Mouse (Mus musculus): Measurements from ENCODE around the gene Mrps17.
"Not testable (repeated sequence)": the region's sequence is repeated elsewhere in the genome, so short reads cannot be mapped to it uniquely, and the experiment has no call there.

The Mrps17 gene

GRCm38 (mm10) chr5:129715326-129715861 is at the start of gene Mrps17:
Gene Mrps17 (plus strand): TSS chr5:129715497.
- DNase-seq = peak; percentile 90

GRCm38 (mm10) chr5:129666271-129666909 is 48.9 kb upstream of the Mrps17 start:
- DNase-seq = no peak

GRCm38 (mm10) chr5:129667851-129668250 is 47.4 kb upstream of the Mrps17 start:
- DNase-seq = no peak

GRCm38 (mm10) chr5:129669453-129670035 is 45.8 kb upstream of the Mrps17 start:
- no peak for DNase-seq

GRCm38 (mm10) chr5:129670036-129670458 is 45.2 kb upstream of the Mrps17 start, which contains the start of gene Zfp11:
Gene Zfp11 (minus strand): TSS chr5:129670099.
- DNase-seq = peak; percentile 81

- DNase-seq = not testable (repeated sequence)
These were observed 30.2 kb upstream of the Mrps17 start for GRCm38 (mm10) chr5:129685141-129685540.

GRCm38 (mm10) chr5:129687621-129688020 is 27.7 kb upstream of the Mrps17 start:
- DNase-seq = no peak

- no peak for DNase-seq
These were observed 24.8 kb upstream of the Mrps17 start for GRCm38 (mm10) chr5:129690528-129690927.

GRCm38 (mm10) chr5:129700506-129700905 is 14.8 kb upstream of the Mrps17 start:
- no peak for DNase-seq

- no peak for DNase-seq
These were observed 13.6 kb upstream of the Mrps17 start for GRCm38 (mm10) chr5:129701706-129702105.

- DNase-seq = no peak
These were observed 11.9 kb upstream of the Mrps17 start for GRCm38 (mm10) chr5:129703368-129703767.

- DNase-seq = no peak
These were observed 6.9 kb upstream of the Mrps17 start, which contains the start of gene Sept14 for GRCm38 (mm10) chr5:129708412-129708811. Gene Sept14 (minus strand): TSS chr5:129708512.

GRCm38 (mm10) chr5:129717016-129717415 is 1.7 kb downstream of the Mrps17 start:
- no peak for DNase-seq

- DNase-seq = no peak
These were observed 4.9 kb downstream of the Mrps17 start for GRCm38 (mm10) chr5:129720176-129720575.

GRCm38 (mm10) chr5:129724268-129724667 is 9.0 kb downstream of the Mrps17 start:
- no peak for DNase-seq

- DNase-seq = peak; percentile 90
These were observed 9.8 kb downstream of the Mrps17 start, which contains the start of gene Nipsnap2 for GRCm38 (mm10) chr5:129724834-129725773. Gene Nipsnap2 (plus strand): TSS chr5:129725063.

- no peak for DNase-seq
These were observed 10.6 kb downstream of the Mrps17 start for GRCm38 (mm10) chr5:129725774-129726392.

- DNase-seq = no peak
These were observed 11.5 kb downstream of the Mrps17 start for GRCm38 (mm10) chr5:129726784-129727183.

GRCm38 (mm10) chr5:129729286-129729685 is 14.0 kb downstream of the Mrps17 start:
- DNase-seq = no peak

- peak; percentile 68 for DNase-seq
These were observed 15.0 kb downstream of the Mrps17 start for GRCm38 (mm10) chr5:129730344-129730743.

- no peak for DNase-seq
These were observed 15.7 kb downstream of the Mrps17 start for GRCm38 (mm10) chr5:129731021-129731420.

GRCm38 (mm10) chr5:129740976-129741375 is 25.7 kb downstream of the Mrps17 start:
- DNase-seq = no peak

Data from cerebellum, adult 11 months (tissue).